Mouse (Mus musculus): ENCODE data around the gene Polr3b.

DNA sequence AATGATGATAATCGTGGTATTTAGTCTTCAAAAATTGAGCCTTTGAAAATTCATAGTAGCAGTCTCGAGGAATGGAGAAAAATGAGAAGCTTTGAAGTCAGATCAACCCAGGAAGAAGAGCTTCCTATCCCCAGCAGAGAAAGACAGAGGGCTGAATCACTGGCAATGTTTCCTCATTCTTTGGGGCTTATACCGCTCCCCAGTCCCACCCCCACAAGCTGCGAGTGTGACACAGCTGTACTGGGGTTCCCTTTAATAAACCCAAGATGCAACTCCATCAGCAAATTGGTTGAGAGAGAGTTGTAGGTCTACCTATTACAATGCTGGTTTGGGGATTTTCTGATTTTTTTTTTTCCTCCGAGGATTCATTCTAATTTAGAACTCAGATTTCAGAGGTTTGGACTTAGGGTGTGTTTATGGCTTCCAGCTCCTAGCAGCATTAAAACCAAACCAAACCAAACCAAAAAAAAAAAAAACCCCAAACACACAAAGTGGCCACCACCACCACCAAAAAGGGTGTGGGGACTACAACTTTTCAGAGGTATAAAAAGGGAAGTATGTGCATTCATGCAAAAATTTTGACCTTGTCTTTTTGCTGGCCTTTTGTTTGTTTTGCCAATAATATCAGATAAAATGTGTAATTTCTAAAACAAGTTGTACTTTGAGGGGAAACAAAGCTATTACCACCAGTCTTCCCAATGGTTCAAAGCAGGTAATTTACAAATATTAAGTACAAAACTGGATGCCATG lies 48.2 kb upstream of the Polr3b start:
- TF ChIP-seq POLR2A (IDR thresholded peaks at IDR 0.05; ENCODE audit: low read depth, low read length): no peak
- TF ChIP-seq CTCF (conservative IDR thresholded peaks at IDR 0.05; ENCODE audit: insufficient read depth, insufficient read length, low read depth, low read length): no peak
